Mouse (Mus musculus) stomach, postnatal 0 days (tissue): ENCODE results near the gene Zmym6.

ENCODE experiments used
- CTCF ChIP-seq: IDR thresholded peaks from 2 replicates; pipeline ENCODE4 v1.5.1; 2016; ENCODE audit warnings: antibody characterized with exemption, low read depth, mild to moderate bottlenecking, moderate library complexity
- EP300 ChIP-seq: optimal IDR thresholded peaks from 2 replicates; pipeline ENCODE3; 2016; ENCODE audit warnings: antibody characterized with exemption

DNA sequence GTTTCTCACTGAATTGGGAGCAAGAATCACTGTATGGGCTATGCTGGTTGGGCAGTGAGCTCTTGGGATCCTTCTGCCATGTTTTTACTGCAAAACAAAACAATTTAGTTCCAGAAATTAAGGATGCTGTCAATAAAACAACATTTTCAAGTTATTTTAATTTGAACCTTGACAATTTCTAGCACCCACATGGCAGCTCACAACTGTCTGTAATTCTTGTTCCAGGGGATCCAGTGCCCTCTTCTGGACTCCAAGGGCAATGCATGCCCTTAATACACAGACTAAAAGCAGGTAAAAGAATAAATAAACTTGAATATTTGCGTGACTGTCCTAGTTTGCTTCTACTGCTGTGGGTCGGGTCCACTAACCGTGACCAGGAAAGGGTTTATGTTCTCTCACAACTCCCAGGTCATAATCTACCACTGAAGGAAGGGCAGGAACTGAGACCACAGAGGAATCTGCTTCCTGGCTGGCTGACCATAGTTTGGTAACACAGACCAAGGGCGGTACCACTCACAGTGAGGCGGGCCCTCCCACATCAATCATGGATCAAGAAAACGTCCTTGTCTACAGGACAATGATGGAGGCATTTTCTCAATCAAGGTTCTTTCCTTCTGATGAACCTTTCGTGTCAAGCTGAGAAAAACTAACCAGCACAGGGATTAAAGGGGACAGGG is 22.5 kb upstream of the Zmym6 start:
- TF ChIP-seq CTCF (peak; percentile 51), EP300 (no peak)
